Mouse (Mus musculus) liver, embryonic 11.5 days (tissue): ENCODE measurements at regions not wholly inside any gene's neighbourhood (a gene's known extent, or its start where the extent isn't known, plus 50 kb on each side); places are given as distances from the start of the nearest gene placed in this dataset.

Experiments used
- ATAC-seq: fragments of 200-750 bp; cut with Nextera tagmentation; replicated peaks from 2 replicates; pipeline ENCODE4 v1.8.0; 2017; ENCODE audit warnings: moderate number of reproducible peaks, mild to moderate bottlenecking, moderate TSS enrichment, moderate library complexity; ENCODE audit not compliant: low FRiP score
- DNase-seq: peaks from one replicate; pipeline ENCODE4 v3.0.0-alpha.2; 2017; ENCODE audit warnings: low spot score
- H3K27ac ChIP-seq: fragments of 300-500 bp; sonication (generic); 2 replicates; pipeline ENCODE4 v1.5.1; 2014; ENCODE audit warnings: mild to moderate bottlenecking, low read depth, low read length, control low read depth
- H3K27me3 ChIP-seq: fragments of 300-500 bp; sonication (generic); replicated peaks from 2 replicates; pipeline ENCODE4 v1.6.1; 2014; ENCODE audit warnings: low read length, mixed read lengths; ENCODE audit not compliant: control insufficient read depth, insufficient read depth
- H3K36me3 ChIP-seq: fragments of 300-500 bp; sonication (generic); 2 replicates; pipeline ENCODE4 v1.6.1; 2014; ENCODE audit warnings: mild to moderate bottlenecking, low read length, moderate library complexity, mixed read lengths; ENCODE audit not compliant: control insufficient read depth, insufficient read depth
- H3K4me1 ChIP-seq: fragments of 300-500 bp; sonication (generic); replicated peaks from 2 replicates; pipeline ENCODE4 v1.6.1; 2014; ENCODE audit warnings: low read length, mixed read lengths; ENCODE audit not compliant: control insufficient read depth, insufficient read depth
- H3K4me2 ChIP-seq: fragments of 300-500 bp; sonication (generic); 2 replicates; pipeline ENCODE4 v1.6.1; 2014; ENCODE audit warnings: mild to moderate bottlenecking, control low read depth, moderate library complexity
- H3K4me3 ChIP-seq: fragments of 300-500 bp; sonication (generic); 2 replicates; pipeline ENCODE4 v1.5.1; 2014; ENCODE audit warnings: low read depth, low read length, control low read depth
- H3K9ac ChIP-seq: fragments of 300-500 bp; sonication (generic); 2 replicates; pipeline ENCODE4 v1.6.1; 2014; ENCODE audit warnings: low read depth, low read length, control low read depth
- H3K9me3 ChIP-seq: fragments of 300-500 bp; sonication (generic); 2 replicates; pipeline ENCODE4 v1.6.1; 2016; ENCODE audit warnings: low read length, inconsistent platforms, mixed read lengths; ENCODE audit not compliant: control insufficient read depth
- WGBS: fragments of 180-500 bp; shearing (Covaris S2); extraction: QIAGEN DNeasy Blood & Tissue Kit; methylation state at CpG from one replicate; pipeline ENCODE4 v1.1.7; 2014; 5-methylcytosine and 5-hydroxymethylcytosine counted together

DNA sequence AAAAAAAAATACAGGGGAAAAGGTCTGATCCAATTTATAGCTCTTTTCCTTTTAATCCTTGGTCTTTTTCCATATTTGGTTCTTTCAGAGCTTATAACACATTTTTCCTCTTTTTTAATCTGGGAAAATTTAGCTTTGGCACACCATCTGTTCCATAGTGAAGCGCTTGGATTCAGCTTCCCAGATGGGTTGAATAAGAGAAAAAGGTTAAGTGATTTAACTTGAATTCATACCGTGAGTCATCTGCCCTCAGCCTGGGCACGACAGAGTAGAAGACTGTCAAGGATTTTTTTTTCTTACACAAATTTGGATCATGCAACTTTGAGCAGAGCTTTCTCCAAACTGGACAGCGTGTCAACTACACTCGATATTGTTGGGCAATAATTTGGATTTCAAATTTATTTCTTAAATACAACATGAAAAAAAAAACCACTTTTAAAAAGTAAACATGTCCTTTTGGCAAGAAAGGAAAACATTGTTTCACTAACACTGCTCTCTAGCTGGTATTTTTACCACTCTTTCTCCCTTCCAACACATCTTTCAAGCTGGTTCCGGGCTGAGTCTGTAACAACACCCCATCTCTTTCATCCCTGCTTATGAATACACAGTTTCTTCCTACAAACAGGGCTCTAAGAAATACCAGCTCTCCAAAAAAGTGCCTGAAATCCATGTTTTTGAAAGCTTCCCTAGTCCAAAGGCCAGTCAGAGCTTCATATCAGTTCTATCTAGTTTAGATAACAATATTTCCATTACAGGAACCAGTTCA lies 177.8 kb downstream of the Spry2 start:
- no peak for DNase-seq
- Histone ChIP-seq H3K9me3 (no peaks in the 10 kb centered on the region), H3K4me3 (no peak overlapping the region), H3K4me2 (no peak overlapping the region), H3K36me3 (no peaks in the 10 kb centered on the region), H3K4me1 (no peaks in the 10 kb centered on the region), H3K9ac (no peak overlapping the region), H3K27ac (no peak overlapping the region), H3K27me3 (no peaks in the 10 kb centered on the region)
- 89% methylated on average over 6 of the region's 6 CpGs for WGBS
- no peak for ATAC-seq

DNA sequence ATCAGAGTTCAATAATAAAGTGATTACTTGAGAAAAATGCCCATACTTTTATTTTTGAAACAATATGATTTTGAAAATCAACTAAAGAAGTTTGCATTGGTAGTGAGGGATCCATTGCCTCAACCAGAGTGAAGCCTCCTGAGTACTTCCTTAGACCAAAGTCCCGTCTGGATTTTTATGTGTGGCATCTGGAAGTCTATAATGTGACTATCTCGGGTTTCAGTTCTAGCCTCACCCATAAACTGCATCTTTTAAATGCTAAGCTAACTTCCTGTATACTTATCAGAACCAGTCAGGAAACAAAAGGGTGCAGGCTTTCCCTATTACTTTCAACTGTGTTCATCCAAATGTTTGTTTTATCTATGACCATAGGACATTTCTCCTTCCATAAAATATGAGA lies 178.8 kb downstream of the Spry2 start:
- Histone ChIP-seq H3K4me1 (no peaks in the 10 kb centered on the region), H3K36me3 (no peaks in the 10 kb centered on the region), H3K9ac (no peak overlapping the region), H3K27ac (no peak overlapping the region), H3K4me3 (no peak overlapping the region), H3K9me3 (no peaks in the 10 kb centered on the region), H3K4me2 (no peak overlapping the region), H3K27me3 (no peaks in the 10 kb centered on the region)
- ATAC-seq (no peak), DNase-seq (no peak)
- 42% methylated on average over 2 of the region's 2 CpGs for WGBS

DNA sequence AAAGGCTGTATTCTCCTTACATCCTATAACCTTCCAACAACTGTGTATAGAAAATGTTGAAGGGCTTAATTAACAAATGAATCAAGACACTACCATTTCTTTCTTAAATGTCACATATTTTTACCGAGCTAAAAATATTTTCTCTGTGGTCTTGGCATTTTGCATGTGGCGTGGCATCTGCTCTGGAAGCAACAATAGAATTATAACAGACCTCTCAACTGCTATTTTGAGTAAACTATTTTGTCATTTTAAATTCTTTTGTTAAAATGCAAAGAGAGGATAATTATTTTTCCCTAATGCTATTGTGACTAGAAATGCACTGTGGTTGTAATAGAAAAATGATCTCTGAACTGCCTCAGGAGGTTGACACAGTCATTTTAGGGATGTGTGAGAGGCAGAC lies 187.9 kb downstream of the Spry2 start:
- no peak for ATAC-seq
- no peak overlapping the region for H3K9ac ChIP-seq
- no peak for DNase-seq
- no peaks in the 10 kb centered on the region for H3K27me3 ChIP-seq
- no peak overlapping the region for H3K4me2 ChIP-seq
- H3K27ac ChIP-seq = no peak overlapping the region
- H3K4me3 ChIP-seq = no peak overlapping the region
- no peaks in the 10 kb centered on the region for H3K9me3 ChIP-seq
- H3K4me1 ChIP-seq = no peaks in the 10 kb centered on the region
- H3K36me3 ChIP-seq = no peaks in the 10 kb centered on the region
- 83% methylated on average over 2 of the region's 2 CpGs for WGBS

DNA sequence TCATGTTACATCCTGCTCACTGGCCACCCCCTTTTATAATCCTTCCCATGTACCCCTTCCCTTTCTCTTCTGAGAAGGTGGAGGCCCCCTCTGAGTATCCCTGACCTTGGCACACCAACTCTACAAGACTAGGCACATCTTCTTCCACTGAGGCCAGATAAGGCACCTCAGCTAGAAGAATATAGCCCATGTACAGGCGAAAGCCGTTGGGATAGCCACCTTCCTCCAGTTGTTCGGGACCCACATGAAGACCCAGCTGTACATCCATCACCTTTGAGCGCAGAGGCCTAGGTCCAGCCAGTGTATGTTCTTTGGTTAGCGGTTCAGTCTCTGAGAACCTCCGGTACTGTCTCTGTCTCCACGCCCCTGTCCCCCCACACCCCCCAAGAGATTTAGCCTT lies 189.9 kb downstream of the Spry2 start:
- Histone ChIP-seq H3K9ac (no peak overlapping the region), H3K9me3 (no peaks in the 10 kb centered on the region), H3K4me3 (no peak overlapping the region), H3K4me2 (no peak overlapping the region), H3K36me3 (no peaks in the 10 kb centered on the region), H3K27me3 (no peaks in the 10 kb centered on the region), H3K4me1 (no peaks in the 10 kb centered on the region), H3K27ac (no peak overlapping the region)
- WGBS = 85% methylated on average over 7 of the region's 7 CpGs
- no peak for ATAC-seq
- no peak for DNase-seq

DNA sequence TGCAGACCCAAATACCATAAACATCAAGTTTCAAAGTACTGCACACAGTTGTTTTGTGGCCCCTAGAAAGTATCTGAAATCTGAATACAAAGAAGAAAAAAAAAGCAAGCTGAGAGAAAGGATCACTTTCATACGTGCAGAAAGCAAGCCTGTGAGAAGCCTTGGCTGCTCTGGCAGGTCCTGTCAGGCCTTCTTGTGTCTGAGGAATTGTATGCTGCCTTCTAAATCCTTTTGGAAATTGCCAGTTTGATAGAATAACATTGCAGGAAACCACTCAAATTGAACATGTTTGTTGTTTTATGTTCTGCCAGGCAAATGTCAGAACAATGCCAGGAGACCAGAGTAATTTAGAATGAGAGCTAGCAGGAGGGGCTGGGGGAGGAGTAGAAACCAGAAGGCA lies 198.0 kb downstream of the Spry2 start:
- WGBS = 73% methylated on average over 1 of the region's 1 CpGs
- ATAC-seq = no peak
- no peak overlapping the region for H3K9ac ChIP-seq

DNA sequence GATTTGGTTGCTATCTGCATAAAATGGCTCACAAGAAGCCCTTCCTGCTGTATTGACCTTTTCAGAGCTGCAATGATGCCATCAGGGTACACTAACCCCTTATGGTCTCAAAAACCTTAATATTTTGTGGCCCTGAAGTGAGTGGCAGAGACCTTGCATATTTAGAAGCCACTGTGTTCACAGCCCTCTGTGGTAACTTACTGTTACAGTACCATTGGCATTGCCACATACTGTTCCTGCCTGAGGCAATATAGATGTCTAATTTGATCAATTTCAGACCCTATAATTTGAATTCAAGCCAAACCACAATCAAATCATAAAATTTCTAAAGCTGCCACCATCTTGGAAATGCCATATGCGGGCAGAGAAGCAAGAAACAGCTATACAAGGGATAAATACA lies 198.5 kb downstream of the Spry2 start:
- no peak overlapping the region for H3K4me2 ChIP-seq
- no peak overlapping the region for H3K9ac ChIP-seq
- 80% methylated on average over 1 of the region's 1 CpGs for WGBS
- H3K4me1 ChIP-seq = no peaks in the 10 kb centered on the region
- no peak overlapping the region for H3K4me3 ChIP-seq
- no peaks in the 10 kb centered on the region for H3K27me3 ChIP-seq
- H3K36me3 ChIP-seq = no peaks in the 10 kb centered on the region
- ATAC-seq = no peak
- DNase-seq = no peak
- no peaks in the 10 kb centered on the region for H3K9me3 ChIP-seq
- H3K27ac ChIP-seq = no peak overlapping the region

More for the DNA sequence above, 198.0 kb downstream of the Spry2 start:
- Histone ChIP-seq H3K36me3 (no peaks in the 10 kb centered on the region), H3K4me2 (no peak overlapping the region), H3K4me3 (no peak overlapping the region), H3K27ac (no peak overlapping the region), H3K4me1 (no peaks in the 10 kb centered on the region), H3K9me3 (no peaks in the 10 kb centered on the region), H3K27me3 (no peaks in the 10 kb centered on the region)
- DNase-seq = no peak

DNA sequence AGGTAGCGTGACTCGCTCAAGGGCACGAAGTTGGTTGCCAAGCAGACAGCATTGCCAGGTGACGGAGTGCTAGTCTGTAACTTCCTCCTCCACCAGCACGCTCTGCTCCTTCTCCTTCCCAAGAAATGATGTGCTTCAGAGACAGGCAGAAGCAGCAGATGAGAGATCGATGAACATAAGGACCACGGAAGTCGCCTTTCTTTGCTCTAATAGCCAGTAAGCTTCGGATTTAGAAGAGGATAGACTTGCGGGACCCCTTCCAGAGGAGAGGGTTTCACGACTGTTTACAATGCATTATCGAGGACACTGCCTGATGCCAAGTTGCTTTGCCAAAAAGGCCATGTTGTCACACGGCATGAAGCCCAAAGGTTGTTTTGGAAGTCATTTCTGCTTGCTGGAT lies 199.2 kb downstream of the Spry2 start:
- DNase-seq (no peak), ATAC-seq (no peak)
- 83% methylated on average over 13 of the region's 13 CpGs for WGBS
- H3K27ac ChIP-seq = no peak overlapping the region
- no peaks in the 10 kb centered on the region for H3K4me1 ChIP-seq
- H3K4me2 ChIP-seq = no peak overlapping the region
- no peaks in the 10 kb centered on the region for H3K9me3 ChIP-seq
- H3K9ac ChIP-seq = no peak overlapping the region
- no peaks in the 10 kb centered on the region for H3K27me3 ChIP-seq
- no peaks in the 10 kb centered on the region for H3K36me3 ChIP-seq
- H3K4me3 ChIP-seq = no peak overlapping the region

DNA sequence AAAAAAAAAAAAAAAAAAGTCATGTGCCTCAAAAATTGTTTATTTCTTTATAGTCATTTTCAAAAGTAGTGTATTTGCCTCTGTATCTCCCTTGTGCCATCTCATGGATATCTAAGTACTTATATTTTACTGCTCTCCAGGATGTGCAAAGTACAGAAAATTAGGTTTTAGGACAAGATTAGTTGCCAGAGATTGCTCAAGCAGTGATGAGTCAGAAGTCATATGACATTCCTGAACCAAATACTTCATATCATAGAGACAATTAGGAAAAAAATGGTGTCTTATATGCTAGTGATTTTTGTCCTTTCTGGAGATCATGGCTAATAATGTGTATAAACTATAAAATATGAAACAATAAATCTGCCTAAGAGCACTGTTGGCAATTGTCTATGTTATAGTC lies 201.7 kb downstream of the Spry2 start:
- DNase-seq = no peak
- Histone ChIP-seq H3K9me3 (no peaks in the 10 kb centered on the region), H3K27ac (no peak overlapping the region), H3K4me1 (no peaks in the 10 kb centered on the region), H3K27me3 (no peaks in the 10 kb centered on the region), H3K36me3 (no peaks in the 10 kb centered on the region), H3K4me3 (no peak overlapping the region), H3K9ac (no peak overlapping the region), H3K4me2 (no peak overlapping the region)
- no peak for ATAC-seq

DNA sequence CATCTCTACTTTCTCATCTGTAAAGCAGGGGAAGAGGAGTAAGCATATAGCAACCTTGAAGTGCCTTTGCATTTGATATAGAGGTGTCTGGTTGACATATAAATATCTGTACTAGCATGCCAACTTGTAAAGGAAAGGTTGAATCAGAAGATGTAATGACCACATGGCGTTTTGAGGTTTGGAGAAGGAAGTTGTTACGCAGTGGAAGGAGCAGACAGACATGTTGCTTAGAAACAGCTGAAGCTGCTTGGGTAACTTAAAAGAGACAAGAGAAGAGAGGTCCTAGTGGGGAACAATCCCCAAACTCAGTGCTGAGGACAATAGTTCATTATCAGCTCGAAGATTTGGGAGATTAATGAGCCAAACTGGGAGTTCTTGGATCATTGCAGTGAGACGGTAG lies 202.9 kb downstream of the Spry2 start:
- WGBS = 70% methylated on average over 4 of the region's 4 CpGs
- Histone ChIP-seq H3K27me3 (no peaks in the 10 kb centered on the region), H3K4me1 (no peaks in the 10 kb centered on the region), H3K4me2 (no peak overlapping the region), H3K4me3 (no peak overlapping the region), H3K36me3 (no peaks in the 10 kb centered on the region), H3K9me3 (no peaks in the 10 kb centered on the region), H3K27ac (no peak overlapping the region), H3K9ac (no peak overlapping the region)
- DNase-seq = no peak
- no peak for ATAC-seq
